15 mouse cellular contexts compared by ENCODE assay signal in the genomic region with DNA sequence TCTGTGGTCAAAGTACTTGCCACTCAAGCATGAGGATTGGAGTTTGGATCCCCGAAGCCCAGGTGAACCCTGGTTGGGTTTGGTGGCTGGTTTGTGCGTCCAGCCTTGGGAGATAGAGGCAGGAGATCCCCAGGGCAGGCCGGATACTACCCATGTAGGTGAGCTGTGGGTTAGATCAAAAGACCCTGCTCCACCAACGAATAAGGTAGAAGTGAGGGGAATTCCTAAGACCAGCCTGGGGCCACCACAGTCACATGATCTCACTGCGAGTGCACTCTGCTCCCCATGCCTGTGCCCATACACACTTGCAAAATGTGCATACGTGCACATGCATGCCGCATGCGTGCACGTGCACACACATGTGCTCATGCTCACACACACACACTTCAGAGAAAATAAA.
"Had no signal": no experiment of that assay in that cellular context is flagged by ENCODE, and none has a peak within 500 bp of the region (broad histone marks: within the 10 kb centered on the region; RNA-seq: fewer than 3 reads in every experiment).

No protein-coding gene starts in this region.

- DNase-seq: kidney, postnatal 10 days; kidney, postnatal 4 days; liver, embryonic 13.5 days; liver, postnatal 0 days; lung, postnatal 14 days; thymus, postnatal 4 days had no signal

- H3K4me2 ChIP-seq: limb, embryonic 15.5 days; liver, embryonic 13.5 days; lung, embryonic 15.5 days; midbrain, embryonic 12.5 days; neural tube, embryonic 15.5 days had no signal

- H3K9ac ChIP-seq: limb, embryonic 15.5 days; liver, embryonic 13.5 days; liver, postnatal 0 days; lung, embryonic 15.5 days; midbrain, embryonic 12.5 days; neural tube, embryonic 15.5 days had no signal

- H3K4me3 ChIP-seq: layer of hippocampus, adult 2 months; left cerebral cortex, adult 2 months; limb, embryonic 15.5 days; liver, embryonic 13.5 days; lung, embryonic 15.5 days; megakaryocyte, embryonic 14.5 days; midbrain, embryonic 12.5 days; neural tube, embryonic 15.5 days had no signal

- H3K9me3 ChIP-seq: limb, embryonic 15.5 days; liver, embryonic 13.5 days; lung, embryonic 15.5 days; midbrain, embryonic 12.5 days; neural tube, embryonic 15.5 days had no signal

- H3K36me3 ChIP-seq: limb, embryonic 15.5 days; liver, embryonic 13.5 days; lung, embryonic 15.5 days; midbrain, embryonic 12.5 days; neural tube, embryonic 15.5 days had no signal

- H3K27ac ChIP-seq: layer of hippocampus, adult 2 months; left cerebral cortex, adult 2 months; limb, embryonic 15.5 days; liver, embryonic 13.5 days; lung, embryonic 15.5 days; macrophage; midbrain, embryonic 12.5 days; neural tube, embryonic 15.5 days; stomach, postnatal 0 days had no signal

- H3K27me3 ChIP-seq: limb, embryonic 15.5 days; liver, embryonic 13.5 days; lung, embryonic 15.5 days; midbrain, embryonic 12.5 days; neural tube, embryonic 15.5 days had no signal

- ATAC-seq: liver, postnatal 0 days had no signal
